Mouse (Mus musculus): ENCODE results near the gene Ptgr2.

GRCm38 (mm10) chr12:84347192-84347591, 62.2 kb downstream of the Ptgr2 start:
- TF ChIP-seq EP300 (IDR thresholded peaks at IDR 0.05; ENCODE audit: low read depth): no peak
- TF ChIP-seq CTCF (IDR thresholded peaks at IDR 0.05; ENCODE audit: low read depth): peak; percentile 76

All from liver, postnatal 0 days (tissue).